Mouse (Mus musculus): ENCODE measurements at regions not wholly inside any gene's neighbourhood (a gene's known extent, or its start where the extent isn't known, plus 50 kb on each side); places are given as distances from the start of the nearest gene placed in this dataset.

DNA sequence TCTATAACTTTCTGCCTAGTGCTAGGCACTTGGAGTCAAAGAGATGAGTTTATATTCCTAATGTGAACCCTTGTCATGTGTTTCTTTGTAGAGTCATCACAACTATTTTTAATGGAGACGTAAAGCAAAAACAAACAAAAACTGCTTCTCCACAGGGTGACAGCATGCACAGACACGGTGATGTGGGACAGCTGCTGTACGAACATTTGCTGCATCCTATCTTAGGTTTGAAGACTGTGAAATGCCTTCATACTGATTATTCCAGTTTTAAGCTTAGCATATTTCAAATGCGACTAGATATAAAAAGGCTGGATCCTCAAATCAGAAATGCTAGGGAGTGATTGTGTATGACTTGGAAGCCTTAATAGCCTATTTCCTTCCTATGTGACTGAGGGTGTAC is 187.3 kb upstream of the Eci2 start:
- H3K36me3 ChIP-seq (replicated peaks; ENCODE audit: control insufficient read depth, insufficient read depth, low read length): no peaks in the 10 kb centered on the region
- TF ChIP-seq EP300 (IDR thresholded peaks at IDR 0.05; ENCODE audit: low read depth) (no peak), CTCF (IDR thresholded peaks at IDR 0.05; ENCODE audit: low read depth) (no peak)
- WGBS: 70% methylated on average over 4 of the region's 4 CpGs
- no peaks in the 10 kb centered on the region for H3K4me1 ChIP-seq (ENCODE audit: control insufficient read depth, insufficient read depth)
- ATAC-seq (ENCODE audit: insufficient read depth, low read depth): no peak; the same call in 1 of the 2 replicates
- DNase-seq (ENCODE audit: low spot score): no peak
- no peak overlapping the region for H3K4me2 ChIP-seq (ENCODE audit: low read depth, low read length)
- no peaks in the 10 kb centered on the region for H3K27me3 ChIP-seq (ENCODE audit: control insufficient read depth, insufficient read depth, low read length)
- H3K27ac ChIP-seq (ENCODE audit: low read depth): no peak overlapping the region
- H3K4me3 ChIP-seq (ENCODE audit: low read depth, low read length): no peak overlapping the region
- no peak overlapping the region for H3K9ac ChIP-seq (replicated peaks; ENCODE audit: low read depth, low read length)
- H3K9me3 ChIP-seq (replicated peaks; ENCODE audit: control insufficient read depth, low read length): no peaks in the 10 kb centered on the region

DNA sequence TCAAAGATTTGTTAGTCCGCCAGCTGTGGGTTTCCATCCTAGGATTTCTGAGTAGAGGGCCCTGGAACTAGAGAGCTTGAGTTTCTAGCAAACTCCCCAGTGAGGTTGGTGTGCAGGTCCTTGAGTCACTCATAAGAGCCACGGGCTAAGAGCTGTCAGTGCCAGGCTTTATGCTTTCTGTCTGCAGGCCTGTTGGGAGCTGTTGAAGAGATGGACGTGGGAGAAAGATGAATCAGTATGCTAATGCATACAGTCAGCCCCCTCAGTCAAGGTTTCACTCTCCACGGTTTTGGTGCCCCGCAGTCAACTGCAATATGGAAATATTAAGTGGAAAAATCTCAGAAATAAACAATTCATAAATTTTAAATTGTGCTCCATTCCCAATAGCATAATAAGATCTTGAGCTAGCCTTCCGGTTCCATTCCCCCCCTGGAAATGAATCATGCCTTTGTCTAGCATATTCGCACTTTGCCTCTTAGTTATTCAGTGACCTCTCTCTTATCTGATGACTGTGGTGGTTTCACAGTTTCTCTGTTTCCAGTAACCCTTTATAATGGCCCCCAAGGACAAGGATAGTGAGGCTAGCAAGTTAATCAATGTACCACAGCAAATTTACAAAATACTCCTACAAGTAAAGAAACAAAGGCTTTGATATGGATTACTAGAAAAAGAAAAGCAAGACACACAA is 199.4 kb upstream of the Eci2 start:
- DNase-seq (ENCODE audit: low spot score): no peak
- Histone ChIP-seq H3K4me2 (ENCODE audit: low read depth, low read length) (no peak overlapping the region), H3K9me3 (replicated peaks; ENCODE audit: control insufficient read depth, low read length) (0 out of 2 replicates have a peak, but pooled peaks cover under 1% of the 10 kb centered on the region), H3K4me3 (ENCODE audit: low read depth, low read length) (no peak overlapping the region), H3K36me3 (replicated peaks; ENCODE audit: control insufficient read depth, insufficient read depth, low read length) (no peaks in the 10 kb centered on the region), H3K9ac (replicated peaks; ENCODE audit: low read depth, low read length) (no peak overlapping the region), H3K27me3 (ENCODE audit: control insufficient read depth, insufficient read depth, low read length) (no peaks in the 10 kb centered on the region), H3K27ac (ENCODE audit: low read depth) (no peak overlapping the region), H3K4me1 (ENCODE audit: control insufficient read depth, insufficient read depth) (no peaks in the 10 kb centered on the region)
- TF ChIP-seq CTCF (IDR thresholded peaks at IDR 0.05; ENCODE audit: low read depth): no peak
- TF ChIP-seq EP300 (IDR thresholded peaks at IDR 0.05; ENCODE audit: low read depth): no peak
- ATAC-seq (ENCODE audit: insufficient read depth, low read depth): no peak
- WGBS: 73% methylated on average over 7 of the region's 7 CpGs

DNA sequence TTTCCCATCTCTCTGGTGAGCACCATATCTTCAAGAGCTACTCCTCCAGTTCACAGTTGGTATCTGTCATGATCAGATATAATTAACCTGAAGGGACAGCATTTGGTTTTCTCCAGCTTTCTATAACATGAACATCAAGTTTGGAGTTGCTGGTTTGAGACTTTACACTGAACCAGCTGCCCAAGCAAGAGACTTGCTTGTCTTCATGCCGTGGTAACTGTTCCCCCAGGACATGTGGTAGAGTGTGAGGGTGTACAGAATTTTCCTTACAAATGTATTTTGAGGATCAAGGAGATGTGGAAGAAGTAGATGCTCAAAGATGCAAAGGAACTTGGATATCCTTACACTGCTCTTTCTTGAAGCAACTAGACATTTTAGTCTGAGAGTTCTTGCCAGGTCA is 200.0 kb upstream of the Eci2 start:
- Histone ChIP-seq H3K9me3 (replicated peaks; ENCODE audit: control insufficient read depth, low read length) (no peaks in the 10 kb centered on the region), H3K4me3 (ENCODE audit: low read depth, low read length) (no peak overlapping the region), H3K27me3 (ENCODE audit: control insufficient read depth, insufficient read depth, low read length) (no peaks in the 10 kb centered on the region), H3K36me3 (replicated peaks; ENCODE audit: control insufficient read depth, insufficient read depth, low read length) (no peaks in the 10 kb centered on the region), H3K4me1 (ENCODE audit: control insufficient read depth, insufficient read depth) (no peaks in the 10 kb centered on the region), H3K27ac (ENCODE audit: low read depth) (no peak overlapping the region), H3K4me2 (ENCODE audit: low read depth, low read length) (no peak overlapping the region), H3K9ac (replicated peaks; ENCODE audit: low read depth, low read length) (no peak overlapping the region)
- WGBS: 88% methylated on average over 1 of the region's 1 CpGs
- TF ChIP-seq CTCF (IDR thresholded peaks at IDR 0.05; ENCODE audit: low read depth): no peak
- no peak for TF ChIP-seq EP300 (IDR thresholded peaks at IDR 0.05; ENCODE audit: low read depth)
- no peak for ATAC-seq (ENCODE audit: insufficient read depth, low read depth)
- no peak for DNase-seq (ENCODE audit: low spot score)

DNA sequence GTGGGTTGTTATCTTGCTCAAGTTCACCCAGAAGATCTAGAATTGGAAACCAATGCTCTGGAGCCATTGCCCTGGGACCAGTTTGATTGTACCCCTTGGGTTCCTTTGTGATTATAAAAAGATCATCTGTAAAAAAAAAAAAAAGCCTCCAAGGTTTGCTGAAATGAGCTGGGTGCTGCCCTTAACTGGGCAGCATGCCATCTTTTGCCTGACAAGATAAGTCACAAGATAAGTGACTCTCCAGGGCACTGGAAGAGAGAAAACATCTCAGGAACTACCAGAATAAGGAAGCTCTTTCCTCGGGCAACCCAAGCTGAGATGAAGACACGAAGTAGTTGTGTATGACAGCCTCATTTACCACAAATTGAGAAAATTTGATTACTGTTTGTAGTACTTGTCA is 202.7 kb upstream of the Eci2 start:
- no peaks in the 10 kb centered on the region for H3K4me1 ChIP-seq (ENCODE audit: control insufficient read depth, insufficient read depth)
- no peak overlapping the region for H3K4me3 ChIP-seq (ENCODE audit: low read depth, low read length)
- no peak overlapping the region for H3K27ac ChIP-seq (ENCODE audit: low read depth)
- H3K36me3 ChIP-seq (replicated peaks; ENCODE audit: control insufficient read depth, insufficient read depth, low read length): no peaks in the 10 kb centered on the region
- no peak for DNase-seq (ENCODE audit: low spot score)
- no peak overlapping the region for H3K9ac ChIP-seq (replicated peaks; ENCODE audit: low read depth, low read length)
- H3K4me2 ChIP-seq (ENCODE audit: low read depth, low read length): no peak overlapping the region
- ATAC-seq (ENCODE audit: insufficient read depth, low read depth): no peak
- TF ChIP-seq EP300 (IDR thresholded peaks at IDR 0.05; ENCODE audit: low read depth) (no peak), CTCF (IDR thresholded peaks at IDR 0.05; ENCODE audit: low read depth) (no peak)
- H3K27me3 ChIP-seq (ENCODE audit: control insufficient read depth, insufficient read depth, low read length): no peaks in the 10 kb centered on the region
- no peaks in the 10 kb centered on the region for H3K9me3 ChIP-seq (replicated peaks; ENCODE audit: control insufficient read depth, low read length)
- WGBS: 47% methylated on average over 2 of the region's 2 CpGs

DNA sequence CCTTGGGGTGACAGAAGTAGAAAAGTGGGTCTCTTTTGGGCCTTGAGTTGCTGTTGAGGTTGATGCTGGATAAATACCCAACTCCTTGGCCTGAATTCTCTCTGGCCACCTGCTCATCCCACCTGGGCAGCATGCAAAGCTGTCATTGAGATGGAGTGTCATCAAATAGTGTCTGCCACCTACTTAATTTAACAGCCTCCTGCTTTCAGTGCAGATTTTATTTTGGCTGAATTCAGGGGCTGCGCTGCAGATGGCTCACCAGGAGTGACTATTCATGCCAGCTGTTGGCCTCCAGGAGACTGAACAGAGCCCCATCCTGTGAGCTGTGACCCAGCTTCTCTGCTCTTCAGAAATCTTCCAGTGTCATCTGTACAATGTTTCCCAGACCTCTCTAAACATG is 206.7 kb upstream of the Eci2 start:
- no peak overlapping the region for H3K9ac ChIP-seq (replicated peaks; ENCODE audit: low read depth, low read length)
- TF ChIP-seq EP300 (IDR thresholded peaks at IDR 0.05; ENCODE audit: low read depth) (no peak), CTCF (IDR thresholded peaks at IDR 0.05; ENCODE audit: low read depth) (no peak)
- H3K27ac ChIP-seq (ENCODE audit: low read depth): no peak overlapping the region
- DNase-seq (ENCODE audit: low spot score) (no peak), ATAC-seq (ENCODE audit: insufficient read depth, low read depth) (no peak)
- no peaks in the 10 kb centered on the region for H3K9me3 ChIP-seq (replicated peaks; ENCODE audit: control insufficient read depth, low read length)
- no peak overlapping the region for H3K4me3 ChIP-seq (ENCODE audit: low read depth, low read length)
- H3K4me2 ChIP-seq (ENCODE audit: low read depth, low read length): no peak overlapping the region
- H3K4me1 ChIP-seq (ENCODE audit: control insufficient read depth, insufficient read depth): no peaks in the 10 kb centered on the region
- H3K36me3 ChIP-seq (replicated peaks; ENCODE audit: control insufficient read depth, insufficient read depth, low read length): no peaks in the 10 kb centered on the region
- H3K27me3 ChIP-seq (ENCODE audit: control insufficient read depth, insufficient read depth, low read length): no peaks in the 10 kb centered on the region
- 92% methylated on average over 1 of the region's 1 CpGs for WGBS

DNA sequence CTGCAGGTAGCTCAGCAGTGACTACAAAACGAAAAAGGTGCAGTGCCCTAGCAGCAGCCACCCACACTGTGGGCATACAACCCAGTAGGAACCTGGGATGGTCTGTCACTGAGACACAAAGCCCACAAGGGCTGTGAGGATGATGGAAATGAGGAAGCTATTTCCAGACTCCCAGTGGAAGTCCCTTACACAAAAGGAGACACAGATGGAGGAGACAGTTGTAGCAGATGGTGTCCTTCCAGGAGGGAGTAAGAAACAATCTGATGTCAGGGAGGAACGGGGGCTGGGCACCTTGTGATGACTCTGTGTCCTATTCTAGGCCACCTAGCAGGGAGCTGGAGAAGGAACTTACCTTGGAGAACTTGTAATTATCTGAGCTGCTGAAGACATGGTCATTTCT is 214.5 kb upstream of the Eci2 start:
- Histone ChIP-seq H3K4me2 (ENCODE audit: low read depth, low read length) (no peak overlapping the region), H3K9ac (replicated peaks; ENCODE audit: low read depth, low read length) (no peak overlapping the region), H3K36me3 (replicated peaks; ENCODE audit: control insufficient read depth, insufficient read depth, low read length) (no peaks in the 10 kb centered on the region), H3K9me3 (replicated peaks; ENCODE audit: control insufficient read depth, low read length) (no peaks in the 10 kb centered on the region), H3K4me3 (ENCODE audit: low read depth, low read length) (no peak overlapping the region), H3K4me1 (ENCODE audit: control insufficient read depth, insufficient read depth) (no peaks in the 10 kb centered on the region), H3K27me3 (ENCODE audit: control insufficient read depth, insufficient read depth, low read length) (no peaks in the 10 kb centered on the region), H3K27ac (ENCODE audit: low read depth) (no peak overlapping the region)
- no peak for TF ChIP-seq CTCF (IDR thresholded peaks at IDR 0.05; ENCODE audit: low read depth)
- TF ChIP-seq EP300 (IDR thresholded peaks at IDR 0.05; ENCODE audit: low read depth): no peak
- WGBS: 62% methylated on average over 2 of the region's 2 CpGs
- ATAC-seq (ENCODE audit: insufficient read depth, low read depth) (no peak), DNase-seq (ENCODE audit: low spot score) (no peak)

Data from heart, postnatal 0 days (tissue).